Mouse (Mus musculus) frontal cortex, adult (tissue): Measurements from ENCODE around the gene Cd3eap.
A peak's percentile ranks its signal among the peaks of the same experiment; 100 is the strongest.

Source experiments
- ATAC-seq: cut with Nextera tagmentation; 2 replicates; pipeline ENCODE4 v1.9.2; 2017; ENCODE audit warnings: mild to moderate bottlenecking, moderate library complexity, mixed read lengths; ENCODE audit not compliant: low TSS enrichment

The Cd3eap gene

DNA sequence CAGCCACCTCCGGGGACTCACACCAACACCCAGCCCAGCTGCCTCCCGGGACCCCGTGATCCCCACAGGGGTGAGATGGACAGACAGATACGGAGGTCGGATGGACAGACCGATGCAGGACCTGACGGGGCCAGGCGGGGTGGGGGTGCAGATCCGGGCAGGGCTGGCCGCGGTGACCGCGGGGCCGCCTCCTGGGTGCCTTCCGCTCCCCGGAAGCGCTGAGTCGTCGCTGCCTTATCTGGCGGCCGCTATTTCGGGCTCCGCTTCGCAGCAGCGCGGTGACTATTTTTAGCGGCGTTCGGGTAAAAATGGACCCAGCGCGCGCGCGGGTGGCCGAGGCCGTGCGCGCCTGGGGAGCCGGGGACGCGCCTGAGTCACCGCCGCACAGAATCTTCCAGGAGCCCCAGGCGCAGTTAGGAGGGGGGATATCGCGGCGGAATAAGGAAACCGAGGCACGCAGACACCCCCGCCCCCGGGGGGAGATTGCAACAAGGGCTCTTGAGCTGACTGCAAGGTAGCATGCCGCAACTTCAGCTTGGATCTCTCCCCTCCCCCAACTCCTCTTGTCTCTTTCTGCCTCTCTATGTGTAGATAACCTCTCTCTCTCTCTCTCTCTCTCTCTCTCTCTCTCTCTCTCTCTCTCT, 26.5 kb downstream of the Cd3eap start:
- ATAC-seq, result peak; percentile 77

DNA sequence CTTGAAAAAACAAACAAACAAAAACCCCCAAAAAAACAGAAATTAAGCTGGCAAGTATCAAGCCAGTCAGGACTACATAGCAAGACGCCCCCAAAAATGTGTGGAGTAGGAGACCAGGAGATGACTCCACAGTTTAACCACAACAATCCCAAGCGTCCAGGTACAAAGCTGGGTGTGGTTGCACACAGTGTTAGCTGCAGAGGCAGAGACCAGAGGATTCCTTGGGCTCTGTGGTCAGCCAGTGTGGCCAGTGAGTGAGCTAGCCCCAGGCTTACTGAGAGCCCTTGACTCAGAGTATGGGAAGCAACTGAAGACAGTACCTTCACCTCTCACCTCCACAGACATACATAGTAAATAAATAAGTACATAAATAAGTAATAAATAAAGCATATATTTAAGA, 27.4 kb downstream of the Cd3eap start:
- ATAC-seq, result no peak

DNA sequence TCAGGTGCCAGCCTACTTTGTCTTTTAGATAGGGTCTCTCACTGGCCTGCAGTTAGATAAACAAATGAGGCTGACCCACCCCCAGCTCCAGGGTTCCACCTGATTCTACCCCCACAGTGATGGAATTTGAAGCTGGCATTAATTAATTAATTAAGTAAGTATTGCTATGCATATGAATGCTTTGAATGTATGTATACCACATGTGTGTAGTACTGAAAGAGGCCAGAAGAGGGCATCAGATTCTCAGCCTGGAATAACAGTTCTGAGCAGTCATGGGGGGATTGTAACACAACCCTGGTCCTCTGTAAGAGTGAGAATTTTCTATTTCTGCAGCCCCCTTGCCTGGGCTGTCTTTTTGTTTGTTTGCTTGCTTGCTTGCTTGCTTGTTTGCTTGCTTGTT, 30.9 kb downstream of the Cd3eap start:
- no peak for ATAC-seq

DNA sequence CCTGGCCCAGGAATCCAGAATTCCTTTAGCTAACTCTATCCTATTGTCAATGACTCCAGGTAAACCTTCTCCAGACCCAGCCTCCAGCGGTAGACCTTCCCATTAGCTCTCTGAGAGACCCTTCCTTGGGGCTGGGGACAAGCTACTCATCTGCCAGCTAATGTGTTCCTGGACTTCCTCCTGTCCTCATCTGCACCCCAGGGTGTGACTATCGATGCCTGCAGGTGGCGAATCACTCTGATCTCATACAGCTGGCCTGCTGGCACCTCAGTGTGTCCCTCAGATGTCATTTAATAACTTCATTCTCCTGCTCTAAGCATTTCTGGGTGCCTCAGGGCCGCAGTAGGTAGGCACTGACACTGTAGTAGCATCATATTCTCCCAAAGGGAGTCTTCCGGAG, 31.5 kb downstream of the Cd3eap start:
- ATAC-seq, result no peak

DNA sequence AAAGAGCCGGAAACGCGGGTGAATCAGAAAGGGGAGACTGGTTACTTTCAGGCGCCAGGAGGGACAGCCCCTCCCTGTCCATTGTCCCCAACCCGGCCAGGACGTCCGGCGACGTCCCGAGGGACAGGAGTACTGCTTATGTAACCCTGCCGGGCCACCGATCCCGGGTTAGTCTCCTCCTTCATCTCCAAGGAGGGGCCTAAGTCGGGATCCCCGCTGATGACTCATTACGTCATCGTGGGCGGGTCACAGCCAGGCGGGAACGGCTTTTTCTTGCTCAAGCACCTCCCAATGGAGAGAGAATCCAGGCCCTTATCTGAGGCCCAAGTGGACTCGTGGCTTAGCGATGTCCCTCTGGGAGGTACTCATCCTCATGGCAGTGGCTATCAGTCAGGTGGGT, 32.2 kb downstream of the Cd3eap start:
- ATAC-seq, result peak; percentile 81

DNA sequence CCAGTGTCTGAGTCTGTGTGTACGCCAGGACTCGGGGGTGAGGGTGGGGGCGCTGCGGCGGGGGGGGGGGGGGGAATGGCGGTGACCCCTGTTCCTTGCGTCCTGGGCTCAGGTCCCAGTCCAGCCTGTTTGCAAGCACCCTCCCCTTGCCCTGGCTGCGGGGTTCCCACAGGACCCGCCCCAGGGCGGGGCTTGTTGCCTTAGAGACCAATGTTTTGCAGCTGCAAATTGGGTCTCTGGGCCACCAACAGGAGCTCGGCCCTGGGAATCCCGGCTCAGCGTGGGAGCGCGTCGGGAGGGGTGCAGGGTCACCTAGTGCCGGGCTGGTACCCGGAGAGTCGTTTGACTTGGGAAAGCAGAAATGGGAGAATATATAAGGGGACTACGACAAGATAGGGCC, 32.9 kb downstream of the Cd3eap start:
- peak; percentile 66 for ATAC-seq

DNA sequence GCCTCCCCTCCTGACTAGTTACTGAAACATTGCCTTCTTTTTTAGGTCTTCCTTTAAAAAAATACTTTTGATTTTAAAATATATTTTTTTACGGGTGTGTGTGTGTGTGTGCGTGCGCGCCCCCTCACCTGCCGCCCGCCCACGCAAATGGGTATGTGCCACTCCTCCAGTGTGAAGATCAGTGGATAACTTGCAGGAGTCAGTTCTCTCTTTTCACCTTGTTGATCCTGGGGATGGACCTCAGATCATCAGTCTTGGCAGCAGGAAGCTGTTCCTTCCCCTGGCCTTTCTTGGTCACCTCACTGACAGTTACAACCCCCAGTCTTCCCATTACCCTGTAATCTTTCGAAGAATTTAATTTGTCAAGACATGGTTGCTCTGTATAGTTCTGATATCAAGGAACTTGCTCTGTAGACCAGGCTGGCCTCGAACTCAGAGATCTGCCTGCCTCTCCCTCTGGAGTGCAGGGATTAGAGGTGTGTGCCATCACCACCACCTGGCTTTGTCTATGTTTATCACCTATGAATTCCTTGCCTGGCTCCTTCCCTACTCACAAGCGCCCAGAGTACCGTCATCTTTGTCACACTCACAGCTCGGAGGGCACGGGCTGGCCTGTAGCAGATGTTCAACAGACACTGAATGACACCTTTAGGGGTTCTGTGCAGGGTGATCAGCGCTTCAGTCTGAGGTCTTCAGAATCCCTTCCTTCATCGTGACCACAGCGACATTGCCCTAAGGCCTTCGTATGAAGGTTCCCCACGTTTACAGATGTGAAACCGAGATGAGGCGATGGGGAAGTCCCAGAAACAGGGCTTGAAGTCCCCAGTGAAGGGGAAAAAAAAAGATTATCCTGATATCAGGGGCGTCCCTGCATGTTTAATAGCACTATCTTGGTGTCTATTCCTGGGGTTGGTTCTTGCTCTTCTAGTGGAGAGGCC, 33.8 kb downstream of the Cd3eap start:
- no peak for ATAC-seq

DNA sequence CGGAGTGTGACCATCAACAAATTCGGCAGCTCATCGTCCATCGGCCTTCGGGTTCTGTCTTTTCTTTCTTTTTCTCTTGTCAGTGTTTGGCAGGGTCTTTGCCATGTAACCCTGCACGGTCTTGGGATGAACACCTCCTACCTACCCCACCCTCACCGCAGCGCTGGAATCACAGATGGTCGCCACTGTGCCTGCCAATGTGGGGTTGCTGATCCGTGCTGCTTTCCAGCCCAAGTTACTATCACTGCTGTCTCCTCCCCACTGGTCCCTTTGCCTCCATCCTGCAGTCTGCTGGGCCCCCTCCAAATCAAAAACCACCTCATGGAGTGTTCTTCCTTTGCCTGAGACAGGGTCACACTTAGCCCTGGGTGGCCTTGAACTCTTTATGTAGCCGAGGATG, 35.1 kb downstream of the Cd3eap start:
- ATAC-seq, result no peak

DNA sequence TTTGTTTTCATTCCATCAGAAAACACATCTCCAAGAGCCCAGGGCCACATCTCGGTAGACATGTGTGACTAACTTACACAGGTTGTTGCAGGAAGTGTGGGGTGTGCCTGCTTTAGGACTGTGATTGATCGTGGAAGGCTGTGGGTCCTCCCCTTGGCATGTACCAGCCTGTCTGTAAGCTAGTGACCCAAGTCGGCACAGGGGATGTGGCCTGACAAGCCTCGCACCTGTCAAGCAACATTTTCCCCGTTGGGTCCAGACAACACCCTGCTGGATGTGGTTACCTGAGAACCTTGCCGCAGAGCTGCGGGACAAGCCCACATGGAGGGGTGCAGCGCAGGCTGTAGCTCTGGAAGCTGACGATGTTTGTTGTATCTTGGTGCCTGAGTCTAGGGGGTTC, 36.8 kb downstream of the Cd3eap start:
- ATAC-seq, result no peak

DNA sequence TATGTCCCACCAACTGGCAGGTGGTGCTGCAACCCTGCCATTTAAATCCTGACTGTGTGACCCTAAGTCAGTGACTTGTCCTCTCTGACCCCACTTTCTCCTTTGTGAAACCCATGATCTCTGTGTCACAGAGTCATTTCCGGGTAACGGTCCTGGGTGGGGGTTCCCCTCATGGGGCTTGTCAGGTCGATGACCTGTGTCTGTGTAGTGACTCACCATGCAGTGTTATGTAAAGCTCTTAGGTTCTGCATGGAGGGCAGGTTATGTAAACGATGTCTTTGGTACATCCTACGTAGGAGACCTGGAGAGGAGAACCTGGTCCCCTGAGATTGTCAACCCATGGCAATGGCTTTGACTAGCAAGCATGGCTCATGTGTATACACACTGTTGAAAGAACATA, 37.8 kb downstream of the Cd3eap start:
- ATAC-seq, result no peak

DNA sequence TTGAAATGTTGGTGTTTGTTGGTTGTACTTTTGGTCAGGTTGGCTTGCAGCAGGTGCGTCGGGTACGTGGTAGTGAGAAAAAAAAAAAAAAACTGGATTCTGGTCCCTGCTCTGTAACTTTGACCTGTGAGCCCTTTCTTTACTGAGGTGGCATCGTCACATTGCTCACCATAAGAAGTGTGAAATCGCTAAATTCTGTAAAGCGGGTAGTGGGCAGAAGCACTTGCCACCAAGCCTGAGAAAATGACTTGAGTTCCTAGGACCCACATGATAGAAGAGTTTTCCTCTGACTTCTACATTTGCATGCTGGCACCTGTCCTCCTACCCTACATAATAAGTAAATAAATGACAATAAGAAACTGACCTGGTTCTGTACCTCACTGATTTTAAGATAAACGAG, 38.6 kb downstream of the Cd3eap start:
- ATAC-seq, result no peak

DNA sequence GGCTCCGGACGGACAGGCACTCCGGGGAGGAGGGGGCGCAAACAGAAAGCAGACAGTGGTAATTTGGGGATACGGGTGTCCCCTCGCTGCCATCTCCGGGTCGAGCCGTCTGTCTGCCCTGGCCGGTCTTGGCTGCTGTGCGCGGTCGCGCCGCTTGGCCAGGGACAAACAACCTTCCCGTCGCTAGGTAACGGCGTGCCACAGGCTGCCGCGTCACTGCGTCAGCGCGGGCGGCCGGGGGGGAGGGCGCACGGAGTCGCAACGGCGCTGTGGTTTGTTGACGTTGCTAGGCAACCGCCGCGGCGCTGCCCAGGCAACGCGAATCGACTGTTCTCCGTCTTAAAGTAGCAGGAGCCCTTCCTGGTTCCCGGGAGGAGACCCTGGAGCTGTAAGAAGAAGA, 39.4 kb downstream of the Cd3eap start:
- peak; percentile 94 for ATAC-seq

DNA sequence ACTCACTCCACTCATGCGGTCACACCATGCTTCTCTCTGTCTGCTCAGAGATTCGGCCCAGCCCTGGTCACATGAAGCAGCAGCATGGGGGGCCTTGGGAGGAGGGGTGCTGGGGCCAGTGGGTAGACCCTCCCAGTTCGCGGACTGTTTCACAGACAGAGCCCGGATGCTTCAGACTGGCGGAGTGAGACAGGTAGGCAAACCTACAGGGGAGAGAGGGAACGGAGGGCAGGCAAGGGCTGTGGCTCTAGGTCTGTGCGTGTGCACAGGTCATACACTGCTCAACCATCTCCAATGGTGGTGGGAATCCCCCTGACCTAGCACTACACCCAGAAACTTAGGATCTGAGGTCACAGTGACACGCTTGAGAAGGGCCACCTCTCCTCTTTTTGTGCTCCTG, 39.8 kb downstream of the Cd3eap start:
- peak; percentile 27 for ATAC-seq

DNA sequence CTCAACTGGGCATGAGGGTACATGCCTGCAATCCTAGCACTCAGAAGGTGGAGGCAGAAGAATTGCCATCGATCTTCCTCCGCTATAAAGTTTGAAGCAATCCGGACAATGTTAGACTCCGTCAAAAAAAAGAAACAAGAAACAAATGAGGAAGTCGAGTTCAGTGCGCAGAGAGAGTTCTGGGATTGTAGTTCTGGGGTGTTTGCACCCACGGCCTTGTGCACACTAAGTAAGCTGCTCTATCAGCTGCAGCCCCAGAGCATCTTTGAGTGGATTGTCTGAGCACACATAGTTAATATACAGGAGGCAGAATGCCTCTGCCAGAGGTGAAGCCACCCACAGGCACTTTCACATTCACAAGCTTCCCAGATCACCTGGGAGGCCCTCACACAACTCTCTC, 40.6 kb downstream of the Cd3eap start:
- ATAC-seq, result no peak

DNA sequence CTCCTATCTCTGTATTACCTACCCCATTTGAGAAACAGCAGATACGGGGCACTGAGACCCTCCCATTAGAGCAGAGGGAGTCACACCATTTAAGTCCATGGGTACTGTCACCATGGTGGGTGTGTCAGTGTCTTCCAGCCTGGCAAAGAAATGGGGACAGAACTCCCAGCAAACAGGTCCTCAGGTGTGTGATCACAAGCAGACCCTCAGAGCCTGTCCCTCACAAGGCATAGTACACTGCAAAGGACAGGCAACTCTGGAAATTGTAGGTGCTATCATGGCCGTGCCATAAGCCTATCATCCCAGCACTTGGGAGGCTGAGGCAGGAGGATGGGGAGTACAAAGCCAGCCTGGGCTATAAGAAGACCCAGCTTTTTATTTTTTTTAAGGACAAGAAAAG, 41.1 kb downstream of the Cd3eap start:
- no peak for ATAC-seq

DNA sequence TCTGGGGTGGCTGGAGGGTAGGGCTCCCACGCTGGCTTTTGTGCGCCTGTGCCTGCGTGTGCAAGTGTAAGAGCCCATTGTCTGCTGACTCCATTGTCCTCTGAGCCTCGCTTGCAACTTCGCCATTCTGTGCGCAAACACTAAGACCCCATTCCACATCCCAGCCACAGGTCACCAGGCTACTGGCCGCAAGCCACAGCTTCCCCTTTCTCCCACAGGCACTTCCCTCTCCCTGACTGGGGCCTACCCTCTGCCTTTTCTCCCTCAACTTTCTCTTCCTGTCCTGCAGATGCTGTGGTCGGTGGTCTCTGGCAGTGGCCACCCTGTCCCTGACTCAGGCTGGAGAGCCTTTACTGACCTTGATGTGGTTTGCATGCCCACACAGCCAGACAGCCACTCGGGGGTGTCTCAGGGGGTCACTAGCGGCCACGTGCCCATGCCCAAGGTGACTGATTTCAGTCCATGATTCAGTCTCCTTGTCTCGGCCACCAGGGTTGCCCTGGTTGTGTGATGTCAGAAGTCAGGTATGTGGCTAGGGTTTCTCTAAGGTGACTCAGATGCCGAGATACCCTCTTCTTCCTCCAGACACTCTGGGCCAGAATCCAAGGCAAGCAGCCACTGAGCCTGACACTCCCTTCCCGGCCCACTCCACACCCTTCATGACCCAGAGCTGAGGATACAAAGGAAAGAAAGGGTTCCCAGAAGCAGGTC, 42.7 kb downstream of the Cd3eap start:
- no peak for ATAC-seq

DNA sequence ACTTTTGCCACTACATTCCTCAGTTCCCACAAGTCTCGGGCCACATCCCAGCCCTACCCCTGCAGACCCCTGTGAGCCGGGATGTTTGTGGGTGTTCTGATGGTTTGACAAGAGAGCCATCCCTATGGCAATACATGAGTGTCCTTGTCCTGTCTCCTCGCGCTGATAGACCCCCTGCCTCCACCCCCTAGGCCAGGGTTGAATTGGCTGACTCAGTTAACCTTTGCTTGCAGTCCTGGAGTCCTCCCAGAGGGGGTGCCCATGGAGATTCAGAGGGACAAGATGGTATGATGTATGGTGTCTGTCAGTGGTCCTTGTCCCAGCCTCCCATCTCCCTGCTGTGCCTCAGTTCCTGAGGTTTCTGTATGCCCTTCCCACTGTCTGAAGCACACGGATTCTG, 45.2 kb downstream of the Cd3eap start:
- ATAC-seq, result no peak

DNA sequence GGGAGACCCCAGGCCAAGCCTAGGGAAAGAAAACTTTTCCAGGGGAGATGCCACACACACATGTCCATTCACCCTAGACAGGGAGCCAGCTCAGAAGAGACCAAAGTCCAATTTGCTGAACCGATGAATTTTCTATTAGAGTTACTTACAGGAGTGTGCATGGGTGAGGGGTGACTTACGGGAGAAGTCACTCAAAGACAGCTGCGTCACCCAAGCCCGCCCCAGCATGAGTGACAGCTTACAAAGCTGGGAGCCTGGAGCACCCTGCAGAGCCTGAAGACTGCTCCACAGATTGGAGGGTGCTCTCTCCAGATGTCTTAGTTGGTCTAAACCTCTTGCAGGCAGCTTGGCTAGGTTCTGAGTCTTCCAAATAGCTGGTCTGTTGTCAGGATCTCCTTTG, 47.3 kb downstream of the Cd3eap start:
- no peak for ATAC-seq

DNA sequence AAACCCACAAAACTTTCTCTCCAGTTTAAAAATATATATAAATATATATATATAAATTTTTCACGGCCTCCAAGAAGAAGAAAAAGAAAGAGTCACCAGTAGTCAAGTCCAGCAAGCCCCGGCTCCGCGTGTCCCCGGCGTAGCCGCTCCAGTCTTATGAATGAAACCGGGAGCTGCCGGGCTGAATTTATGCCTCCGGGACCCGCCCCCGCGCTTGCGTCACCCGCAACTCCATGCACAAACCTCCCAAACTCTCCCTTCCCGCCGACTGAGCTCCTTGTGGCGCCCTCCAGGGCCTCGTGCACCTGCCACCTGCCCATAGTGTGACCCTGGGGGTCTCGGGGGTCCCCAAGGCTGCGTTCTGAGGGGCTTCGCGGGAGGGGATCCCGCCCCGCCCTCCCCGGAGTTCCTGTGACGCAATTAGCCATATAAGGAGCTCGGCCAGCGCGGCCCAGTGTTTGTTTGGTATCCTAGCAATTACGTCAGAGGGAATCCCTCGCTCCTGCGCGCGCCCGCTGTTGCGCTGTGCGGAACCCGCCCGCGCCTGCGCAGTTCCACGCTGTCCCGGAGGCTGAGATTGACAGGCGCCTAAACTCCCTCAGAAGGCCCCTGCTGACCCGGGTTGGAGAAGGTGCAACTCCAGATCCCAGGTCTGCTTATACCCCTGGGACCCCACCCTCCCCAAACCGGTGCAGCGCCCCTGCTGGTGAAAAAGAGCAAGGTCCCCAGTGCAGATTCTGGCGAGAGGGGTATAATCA, 49.2 kb downstream of the Cd3eap start, which contains the start of gene Fosb:
TSS of gene Fosb (minus strand) at position 168 of the 758 bp plus-strand sequence.
- ATAC-seq, result peak; percentile 50

DNA sequence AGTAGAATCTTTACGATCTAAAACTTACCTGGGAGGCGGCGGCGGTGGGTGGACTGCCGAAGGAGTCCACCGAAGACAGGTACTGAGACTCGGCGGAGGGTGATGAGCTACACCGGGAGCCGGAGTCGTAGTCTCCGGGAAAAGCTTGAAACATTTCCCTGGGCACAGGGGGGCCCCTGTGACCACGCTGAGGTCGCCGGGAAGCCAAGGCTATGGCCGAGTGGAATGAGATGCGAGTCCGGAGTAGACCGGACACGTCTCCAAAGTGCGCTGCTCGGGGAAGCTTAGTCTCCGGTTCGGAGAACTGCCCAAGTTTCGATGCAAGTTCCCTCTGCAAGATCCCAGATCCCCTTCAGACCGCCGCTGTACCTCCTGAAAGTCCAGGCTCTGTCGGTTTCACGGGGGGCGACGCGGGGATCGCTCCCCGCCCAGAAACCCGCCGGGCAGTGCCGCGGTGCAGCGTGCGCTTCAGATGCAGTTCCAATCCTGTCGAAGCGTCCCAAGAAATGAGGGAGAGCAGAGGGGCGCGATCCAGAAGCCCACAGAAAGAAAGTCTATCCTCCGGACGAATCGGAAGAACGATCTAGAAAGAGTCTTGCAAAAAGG, 49.9 kb downstream of the Cd3eap start:
- no peak for ATAC-seq

DNA sequence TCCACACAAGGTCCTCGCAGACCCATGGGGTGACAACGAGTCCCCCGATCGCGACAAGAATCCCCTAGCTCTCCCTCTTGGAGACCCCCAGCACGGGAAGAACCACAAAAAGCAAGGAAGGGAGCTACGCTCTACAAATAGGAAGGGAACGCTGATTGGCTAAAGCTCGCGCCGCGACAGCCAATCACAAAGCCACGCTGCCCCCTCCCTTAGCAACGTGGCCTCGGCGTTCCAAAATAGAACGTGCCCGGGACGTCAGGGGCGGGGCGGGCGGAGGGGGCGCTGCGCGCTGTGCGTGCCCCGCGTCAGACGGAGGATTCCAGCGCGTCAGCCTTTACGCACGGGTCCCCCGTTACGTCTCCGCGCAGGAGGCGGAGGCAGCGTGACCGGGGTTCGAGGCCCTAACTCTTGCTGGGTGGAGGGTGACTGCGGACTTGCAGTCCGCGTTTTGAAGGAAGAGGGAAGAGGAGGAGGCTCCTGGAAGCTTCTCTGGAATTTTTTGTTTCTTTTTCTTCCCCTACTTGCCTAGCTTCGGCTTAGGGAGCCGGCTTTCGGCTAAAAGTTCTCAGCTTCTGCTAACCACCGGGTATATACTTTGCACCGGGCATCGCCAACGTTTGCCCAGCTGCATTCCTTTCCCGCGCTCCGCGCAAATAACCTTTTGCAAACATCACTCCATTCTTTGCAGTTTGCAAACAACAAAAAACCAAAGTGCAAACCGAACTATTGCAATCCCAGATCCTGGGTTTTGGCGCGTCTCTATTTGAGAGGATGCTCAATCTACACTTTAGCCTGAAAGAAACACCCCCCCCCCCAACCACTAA, 50.6 kb downstream of the Cd3eap start:
- ATAC-seq, result peak; percentile 75
